In the genomic region with DNA sequence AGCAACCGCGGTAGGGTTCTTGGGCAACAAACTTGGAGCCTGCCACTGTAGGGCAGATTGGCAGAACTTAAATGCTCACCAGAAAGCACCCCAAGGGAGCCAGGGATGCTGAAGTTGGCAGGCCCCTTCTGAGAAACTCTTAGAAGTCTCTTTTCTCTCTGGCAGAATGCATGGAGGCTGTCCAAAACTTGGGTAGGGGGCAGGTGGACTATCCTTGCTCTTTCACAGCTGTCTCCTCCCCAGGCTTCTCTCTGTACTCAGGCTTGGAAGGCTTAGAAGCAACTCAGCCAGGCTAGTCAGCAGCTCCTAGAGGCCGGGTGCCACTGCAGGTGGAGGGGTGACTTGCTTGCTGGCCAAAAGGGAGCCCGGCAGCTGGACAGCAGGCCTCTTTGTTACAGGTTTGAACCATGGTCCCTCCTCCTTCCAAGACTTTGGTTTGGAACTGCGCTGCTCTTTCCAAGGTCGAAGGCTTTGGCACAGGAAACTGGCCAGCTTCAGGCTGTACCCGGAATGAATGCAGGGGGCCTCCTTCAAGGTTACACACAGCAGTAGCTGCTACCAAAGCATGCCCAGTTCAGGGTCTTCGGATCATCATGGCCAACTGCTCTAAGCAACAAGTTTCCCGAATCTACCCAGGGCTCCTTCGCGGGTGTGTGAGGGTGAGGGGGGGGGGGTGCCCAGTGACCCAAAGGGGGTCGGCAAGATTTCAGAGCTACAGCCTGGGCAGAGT, we compare ENCODE assay signal across 9 mouse cellular contexts. TPM values are rescaled to one million over a fixed set of nuclear protein-coding genes. Genes with fewer than 3 reads are reported as not detected.
DNase-seq lines count a peak whose midpoint lies in the region; ATAC-seq lines count a peak whose summit lies in the region.
"Had no signal": no experiment of that assay in that cellular context is flagged by ENCODE, and none has a peak within 500 bp of the region (broad histone marks: within the 10 kb centered on the region; RNA-seq: fewer than 3 reads in every experiment).

TSS of gene Als2cl (plus strand) at position 680 of the 730 bp plus-strand sequence.

- intact Hi-C loops in gastrocnemius, postnatal 14 days (cut with DNase I; ENCODE audit: low total_unique reads) = no loop called here

- peak within 1 kb of the TSS; percentile 45 for H3K9ac ChIP-seq in forebrain, embryonic 16.5 days (replicated peaks; ENCODE audit: low read depth, low read length)
- H3K9ac ChIP-seq in hindbrain, embryonic 15.5 days = peak within 1 kb of the TSS; percentile 52
- H3K9ac ChIP-seq in neural tube, embryonic 12.5 days = peak within 1 kb of the TSS; percentile 26; the same call in 1 of the 2 replicates

- H3K4me3 ChIP-seq in forebrain, embryonic 16.5 days (replicated peaks; ENCODE audit: low read length) = peak within 1 kb of the TSS; percentile 55
- peak within 1 kb of the TSS; percentile 54 for H3K4me3 ChIP-seq in hindbrain, embryonic 15.5 days
- H3K4me3 ChIP-seq in limb, embryonic 10.5 days = peak within 1 kb of the TSS; percentile 61
- H3K4me3 ChIP-seq in neural tube, embryonic 12.5 days = peak within 1 kb of the TSS; percentile 42

- H3K27me3 ChIP-seq in forebrain, embryonic 16.5 days (replicated peaks; ENCODE audit: control insufficient read depth, insufficient read depth, low read length) = peaks cover 26% of the 10 kb centered on the region
- peaks cover 22% of the 10 kb centered on the region for H3K27me3 ChIP-seq in hindbrain, embryonic 15.5 days
- H3K27me3 ChIP-seq in limb, embryonic 10.5 days (ENCODE audit: low read depth, poor library complexity, severe bottlenecking) = peaks cover 74% of the 10 kb centered on the region
- H3K27me3 ChIP-seq in neural tube, embryonic 12.5 days (replicated peaks) = peaks cover 57% of the 10 kb centered on the region

- no peak within 1 kb of the TSS for H3K27ac ChIP-seq in forebrain, embryonic 16.5 days (ENCODE audit: low read length)
- peak within 1 kb of the TSS; percentile 56 for H3K27ac ChIP-seq in hindbrain, embryonic 15.5 days (replicated peaks)
- peak within 1 kb of the TSS; percentile 69 for H3K27ac ChIP-seq in limb, embryonic 10.5 days
- H3K27ac ChIP-seq in neural tube, embryonic 12.5 days = no peak within 1 kb of the TSS

- no peaks in the 10 kb centered on the region for H3K9me3 ChIP-seq in forebrain, embryonic 16.5 days (ENCODE audit: control insufficient read depth, low read length)
- H3K9me3 ChIP-seq in hindbrain, embryonic 15.5 days = no peaks in the 10 kb centered on the region
- H3K9me3 ChIP-seq in limb, embryonic 10.5 days (replicated peaks) = no peaks in the 10 kb centered on the region
- no peaks in the 10 kb centered on the region for H3K9me3 ChIP-seq in neural tube, embryonic 12.5 days

- H3K36me3 ChIP-seq in forebrain, embryonic 16.5 days (ENCODE audit: control insufficient read depth, insufficient read depth) = no peaks in the 10 kb centered on the region
- H3K36me3 ChIP-seq in hindbrain, embryonic 15.5 days = no peaks in the 10 kb centered on the region
- H3K36me3 ChIP-seq in limb, embryonic 10.5 days = no peaks in the 10 kb centered on the region
- H3K36me3 ChIP-seq in neural tube, embryonic 12.5 days = no peaks in the 10 kb centered on the region

- H3K4me2 ChIP-seq in forebrain, embryonic 16.5 days (ENCODE audit: low read length) = peak within 1 kb of the TSS; percentile 87
- H3K4me2 ChIP-seq in hindbrain, embryonic 15.5 days = peak within 1 kb of the TSS; percentile 90
- peak within 1 kb of the TSS; percentile 86 for H3K4me2 ChIP-seq in neural tube, embryonic 12.5 days (replicated peaks)

- peaks cover 23% of the 10 kb centered on the region for H3K4me1 ChIP-seq in forebrain, embryonic 16.5 days (replicated peaks; ENCODE audit: control insufficient read depth, insufficient read depth, low read length)
- peaks cover 33% of the 10 kb centered on the region for H3K4me1 ChIP-seq in hindbrain, embryonic 15.5 days (replicated peaks)
- H3K4me1 ChIP-seq in limb, embryonic 10.5 days = peaks cover 31% of the 10 kb centered on the region
- peaks cover 20% of the 10 kb centered on the region for H3K4me1 ChIP-seq in neural tube, embryonic 12.5 days

- ATAC-seq in forebrain, embryonic 16.5 days = no peak
- ATAC-seq in hindbrain, embryonic 15.5 days (ENCODE audit: low FRiP score, low read depth) = peak; percentile 14; the same call in 1 of the 2 replicates
- no peak for ATAC-seq in neural tube, embryonic 12.5 days (ENCODE audit: low FRiP score, low read depth)

- DNase-seq in gastrocnemius, postnatal 25 days = peak; percentile 40
- DNase-seq in gastrocnemius, postnatal 14 days = no peak
- DNase-seq in adrenal gland, adult (ENCODE audit: inconsistent age in 2 of 2, low spot score in 1 of 2) = peak; percentile 79 to 85
- peak; percentile 44 for DNase-seq in limb, embryonic 10.5 days (ENCODE audit: low spot score)
- DNase-seq in retina, postnatal 1 day = no peak

- 12% methylated on average over 12 of the region's 12 CpGs for WGBS in forebrain, embryonic 16.5 days
- 13% methylated on average over 12 of the region's 12 CpGs for WGBS in hindbrain, embryonic 15.5 days
- WGBS in limb, embryonic 10.5 days = 17% methylated on average over 12 of the region's 12 CpGs
- 16% methylated on average over 12 of the region's 12 CpGs for WGBS in neural tube, embryonic 12.5 days

RNA-seq across cellular contexts. Expression of gene Als2cl, which starts in this region (rescaled TPM):
- total RNA-seq in gastrocnemius, postnatal 25 days (2021) = 1 to 10 TPM; 3.9 to 8.2 TPM
- 1 to 10 TPM; 4.0 to 9.5 TPM for total RNA-seq in gastrocnemius, postnatal 14 days (2021)
- polyA plus RNA-seq in forebrain, embryonic 16.5 days (2015; fragmentation: Nextera tagmentation; extraction: Ambion mirVana) = 0.65 and 1.1 TPM in 2 replicates
- polyA plus RNA-seq in hindbrain, embryonic 15.5 days (2015; fragmentation: Nextera tagmentation; extraction: Ambion mirVana) = 2.2 and 3.1 TPM in 2 replicates
- 1.8 and 1.9 TPM in 2 replicates for polyA plus RNA-seq in limb, embryonic 10.5 days (2016; fragmentation: Nextera tagmentation; extraction: Ambion mirVana)
- 1.00 and 1.2 TPM in 2 replicates for polyA plus RNA-seq in neural tube, embryonic 12.5 days (2016; fragmentation: Nextera tagmentation; extraction: Ambion mirVana)
- total RNA-seq: MEL had no signal

Comparison
In these comparisons a context has a peak if more than half of its experiments do, and no peak if none do; other contexts are left out.
1. DNase-seq: peak in gastrocnemius, postnatal 25 days (single experiment), adrenal gland, adult (2 of 2) and limb, embryonic 10.5 days (single experiment); none in gastrocnemius, postnatal 14 days (single experiment) and retina, postnatal 1 day (single experiment).
2. H3K27ac ChIP-seq: peak in hindbrain, embryonic 15.5 days (single experiment) and limb, embryonic 10.5 days (single experiment); none in forebrain, embryonic 16.5 days (single experiment) and neural tube, embryonic 12.5 days (single experiment).
3. Peak in every context shown above with its lines, with median percentiles within 50 percentile points of each other: H3K4me2 ChIP-seq, H3K4me3 ChIP-seq and H3K9ac ChIP-seq.